Mouse (Mus musculus): ENCODE results near the gene Syne1. TPM values are rescaled to one million over a fixed set of nuclear protein-coding genes. Genes with fewer than 3 reads are reported as not detected.

Gene Syne1
- total and polyA plus RNA-seq, 3 experiments: 5.3 to 6.8 TPM; not detected in 1

GRCm38 (mm10) chr10:5449944-5450343, 101.3 kb downstream of the Syne1 start:
- Histone ChIP-seq H3K27me3 (ENCODE audit: control insufficient read depth in 1 of 2, insufficient read depth in 2 of 2, low read length in 2 of 2) (no peaks in the 10 kb centered on the region), H3K4me1 (ENCODE audit: control insufficient read depth in 1 of 2, insufficient read depth in 2 of 2, low read length in 2 of 2) (no peaks in the 10 kb centered on the region), H3K79me2 (ENCODE audit: control insufficient read depth, insufficient read depth, low read length, poor library complexity) (no peaks in the 10 kb centered on the region), H3K9ac (ENCODE audit: control insufficient read depth, low read depth, low read length, poor library complexity, severe bottlenecking) (no peak overlapping the region), H3K9me3 (replicated peaks; ENCODE audit: insufficient read depth, low read length) (no peaks in the 10 kb centered on the region), H3K4me3 (ENCODE audit: control insufficient read depth in 1 of 2, insufficient read depth in 1 of 2, low read depth in 2 of 2, low read length in 2 of 2) (no peak overlapping the region), H3K27ac (ENCODE audit: control insufficient read depth, low read depth, low read length) (no peak overlapping the region), H3K36me3 (ENCODE audit: control insufficient read depth in 1 of 2, insufficient read depth in 2 of 2, low read length in 2 of 2) (no peaks in the 10 kb centered on the region)
- TF ChIP-seq TAL1 (IDR thresholded peaks at IDR 0.05; ENCODE audit: low read length) (no peak), SMC3 (IDR thresholded peaks at IDR 0.05; ENCODE audit: low read depth, low read length) (no peak), POLR2A (IDR thresholded peaks at IDR 0.05; ENCODE audit: control insufficient read depth in 1 of 2, insufficient read depth in 1 of 2, low read depth in 1 of 2, low read length in 2 of 2, poor library complexity in 1 of 2) (no peak), ZC3H11A (IDR thresholded peaks at IDR 0.05; ENCODE audit: low read depth, low read length) (no peak), UBTF (IDR thresholded peaks at IDR 0.05; ENCODE audit: borderline replicate concordance, insufficient read depth, low read depth, low read length) (no peak), RCOR1 (IDR thresholded peaks at IDR 0.05; ENCODE audit: low read depth, low read length) (no peak), HCFC1 (IDR thresholded peaks at IDR 0.05; ENCODE audit: low read depth, low read length) (no peak), ZKSCAN1 (IDR thresholded peaks at IDR 0.05; ENCODE audit: low read depth, low read length) (no peak), MAFK (IDR thresholded peaks at IDR 0.05; ENCODE audit: borderline replicate concordance, low read depth, low read length) (no peak), MYC (IDR thresholded peaks at IDR 0.05; ENCODE audit: low read depth, low read length) (no peak), MAX (IDR thresholded peaks at IDR 0.05; ENCODE audit: low read length) (no peak), EP300 (IDR thresholded peaks at IDR 0.05; ENCODE audit: low read depth in 1 of 2, low read length in 2 of 2) (no peak), KAT2A (conservative IDR thresholded peaks at IDR 0.05; ENCODE audit: low read depth, low read length) (no peak), RAD21 (IDR thresholded peaks at IDR 0.05; ENCODE audit: low read depth, low read length) (no peak)
- no peak for DNase-seq (ENCODE audit: low read depth, low spot score)

GRCm38 (mm10) chr10:5447950-5448716, 103.1 kb downstream of the Syne1 start:
- no peak for DNase-seq (ENCODE audit: low read depth, low spot score)
- H3K9me3 ChIP-seq (replicated peaks; ENCODE audit: insufficient read depth, low read length): no peaks in the 10 kb centered on the region
- H3K36me3 ChIP-seq (ENCODE audit: control insufficient read depth in 1 of 2, insufficient read depth in 2 of 2, low read length in 2 of 2): no peaks in the 10 kb centered on the region
- H3K4me3 ChIP-seq (ENCODE audit: control insufficient read depth in 1 of 2, insufficient read depth in 1 of 2, low read depth in 2 of 2, low read length in 2 of 2): no peak overlapping the region
- TF ChIP-seq MYB (IDR thresholded peaks at IDR 0.05; ENCODE audit: low read depth, low read length) (no peak), KAT2A (conservative IDR thresholded peaks at IDR 0.05; ENCODE audit: low read depth, low read length) (no peak), GATA1 (IDR thresholded peaks at IDR 0.05; ENCODE audit: low read depth, low read length) (no peak)
- H3K9ac ChIP-seq (ENCODE audit: control insufficient read depth, low read depth, low read length, poor library complexity, severe bottlenecking): no peak overlapping the region
- no peaks in the 10 kb centered on the region for H3K4me1 ChIP-seq (ENCODE audit: control insufficient read depth in 1 of 2, insufficient read depth in 2 of 2, low read length in 2 of 2)
- no peak overlapping the region for H3K27ac ChIP-seq (ENCODE audit: control insufficient read depth, low read depth, low read length)
- no peaks in the 10 kb centered on the region for H3K27me3 ChIP-seq (ENCODE audit: control insufficient read depth in 1 of 2, insufficient read depth in 2 of 2, low read length in 2 of 2)
- no peaks in the 10 kb centered on the region for H3K79me2 ChIP-seq (ENCODE audit: control insufficient read depth, insufficient read depth, low read length, poor library complexity)

Measured in MEL (cell line).